Mouse (Mus musculus) CH12.LX (cell line): Measurements from ENCODE around the gene Syngap1.

Source experiments
- BHLHE40 ChIP-seq: IDR thresholded peaks from 2 replicates; pipeline ENCODE4 v1.6.1; 2011; ENCODE audit warnings: mild to moderate bottlenecking, low read depth, low read length, improper control_type of control experiment
- CHD2 ChIP-seq: IDR thresholded peaks from 2 replicates; pipeline ENCODE4 v1.6.1; 2011; ENCODE audit warnings: low read length, improper control_type of control experiment
- CTCF ChIP-seq, 2 experiments: IDR thresholded peaks in 1 of 2; conservative IDR thresholded peaks in 1 of 2; 2 replicates each; pipeline ENCODE4 v1.5.1; 2011 to 2012; ENCODE audit warnings: low read depth in 2 of 2, low read length in 2 of 2, improper control_type of control experiment in 1 of 2, inconsistent platforms in 1 of 2, mild to moderate bottlenecking in 1 of 2, moderate library complexity in 1 of 2
- MAFK ChIP-seq: IDR thresholded peaks from 2 replicates; pipeline ENCODE4 v1.6.1; 2011; ENCODE audit warnings: low read length, improper control_type of control experiment; ENCODE audit not compliant: insufficient replicate concordance
- NRF1 ChIP-seq: IDR thresholded peaks from 2 replicates; pipeline ENCODE4 v1.6.1; 2014; ENCODE audit warnings: low read depth, mild to moderate bottlenecking, inconsistent platforms, low read length, improper control_type of control experiment, moderate library complexity
- POLR2A ChIP-seq: IDR thresholded peaks from 2 replicates; pipeline ENCODE4 v1.6.1; 2011; ENCODE audit warnings: low read depth, mild to moderate bottlenecking, improper control_type of control experiment, low read length
- POLR2AphosphoS2 ChIP-seq: IDR thresholded peaks from 2 replicates; pipeline ENCODE4 v1.6.1; 2011; ENCODE audit warnings: low read depth, low read length, improper control_type of control experiment
- SMC3 ChIP-seq: IDR thresholded peaks from 2 replicates; pipeline ENCODE4 v1.6.1; 2011; ENCODE audit warnings: low read depth, low read length, improper control_type of control experiment
- TBP ChIP-seq: conservative IDR thresholded peaks from 2 replicates; pipeline ENCODE4 v1.6.1; 2011; ENCODE audit warnings: low read depth, low read length, improper control_type of control experiment
- TCF12 ChIP-seq: IDR thresholded peaks from 2 replicates; pipeline ENCODE4 v1.6.1; 2014; ENCODE audit warnings: low read depth, mild to moderate bottlenecking, inconsistent platforms, low read length, improper control_type of control experiment

DNA sequence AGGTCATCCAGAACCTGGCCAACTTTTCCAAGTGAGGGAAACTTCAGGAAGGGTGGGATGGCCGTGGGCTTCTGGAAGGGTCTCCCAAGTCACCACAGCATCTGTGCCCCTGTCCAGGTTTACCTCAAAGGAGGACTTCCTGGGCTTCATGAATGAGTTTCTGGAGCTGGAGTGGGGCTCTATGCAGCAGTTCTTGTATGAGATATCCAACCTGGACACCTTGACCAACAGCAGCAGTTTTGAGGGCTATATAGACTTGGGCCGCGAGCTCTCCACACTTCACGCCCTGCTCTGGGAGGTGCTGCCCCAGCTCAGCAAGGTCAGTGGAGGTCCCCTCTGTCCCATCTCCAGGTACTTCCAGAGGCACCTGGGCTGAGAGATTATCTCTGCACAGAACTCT, 18.8 kb downstream of the Syngap1 start:
- TF ChIP-seq BHLHE40 (no peak), CHD2 (no peak), MAFK (no peak), NRF1 (no peak), CTCF (conservative IDR thresholded peaks at IDR 0.05 in 1 of 2, IDR thresholded peaks at IDR 0.05 in 1 of 2; ENCODE audit: low read depth in 2 of 2, low read length in 2 of 2) (no peak), SMC3 (no peak), POLR2A (no peak), POLR2AphosphoS2 (no peak), TBP (no peak), TCF12 (no peak)
